Mouse (Mus musculus): Measurements from ENCODE around the gene Lin7c. TPM values are rescaled to one million over a fixed set of nuclear protein-coding genes. Genes with fewer than 3 reads are reported as not detected.

The Lin7c gene
- polyA plus RNA-seq (2012; rRNA removed) = 1.2 and 2.3 TPM in 2 replicates

DNA sequence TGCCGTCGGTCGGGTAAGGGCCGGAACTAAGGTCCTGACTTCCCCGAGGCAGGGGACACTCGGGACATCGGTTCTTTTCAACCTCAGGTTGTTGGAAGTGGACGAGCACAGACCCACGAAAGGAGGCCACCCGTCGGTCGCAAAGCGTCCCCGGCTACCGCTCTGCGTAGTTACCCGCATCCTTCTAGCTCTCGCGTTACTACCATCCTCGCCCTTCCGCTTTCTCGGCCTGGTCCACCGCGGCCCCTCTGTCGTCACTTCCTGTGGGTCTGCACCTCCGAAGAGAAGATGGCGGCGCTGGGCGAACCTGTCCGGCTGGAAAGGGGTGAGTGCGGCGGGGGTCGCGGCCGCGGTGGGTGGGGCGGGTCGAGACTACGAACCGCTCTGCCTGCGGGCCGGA, at the start of gene Lin7c:
Lin7c (plus strand) TSS at position 257 of the 400 bp plus-strand sequence.

DNA sequence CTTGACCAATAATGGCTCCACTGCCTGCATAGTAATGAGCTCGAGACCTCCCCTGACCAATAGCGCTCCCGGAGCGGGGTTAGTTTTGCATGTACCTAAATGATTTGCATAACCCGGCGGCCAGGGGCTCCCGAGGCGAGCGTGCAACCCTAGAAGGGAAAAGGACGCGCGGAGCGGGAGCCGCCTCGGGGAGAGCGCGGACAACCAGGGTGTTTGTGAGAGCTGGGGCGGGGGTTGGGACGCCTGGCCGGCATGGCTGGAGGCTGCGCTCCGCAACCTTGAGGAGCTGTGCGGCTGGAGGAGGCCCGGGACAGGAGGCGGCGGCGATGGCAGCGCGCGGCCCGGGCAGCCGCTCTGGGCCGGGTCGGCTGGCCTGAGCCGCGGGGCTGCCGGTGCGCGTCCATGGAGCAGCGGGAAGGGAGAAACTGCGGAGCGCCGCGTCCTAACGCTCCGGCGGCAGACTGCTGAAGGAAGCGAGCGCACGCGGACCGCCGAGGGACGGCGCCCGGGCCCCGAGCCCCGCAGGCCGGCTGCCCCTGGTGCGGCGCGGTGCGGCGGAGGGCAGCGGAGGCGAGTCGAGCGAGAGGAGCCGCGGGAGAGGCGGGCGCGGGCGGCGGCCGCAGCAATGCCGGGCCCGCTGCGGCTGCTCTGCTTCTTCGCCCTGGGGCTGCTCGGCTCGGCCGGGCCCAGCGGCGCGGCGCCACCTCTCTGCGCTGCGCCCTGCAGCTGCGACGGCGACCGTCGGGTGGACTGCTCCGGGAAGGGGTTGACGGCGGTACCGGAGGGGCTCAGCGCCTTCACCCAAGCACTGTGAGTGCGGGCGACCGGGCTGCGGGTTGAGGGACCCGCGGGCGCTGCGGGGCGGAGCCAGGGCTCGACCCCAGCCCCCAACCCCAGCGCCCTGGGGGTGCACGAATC, 27.1 kb downstream of the Lin7c start, which contains the start of gene Lgr4:
Lgr4 (plus strand) TSS at position 152 of the 918 bp plus-strand sequence.

Other genes with a start within 250 kb of the Lin7c start
- gene Bdnf, start 216.2 kb upstream of the Lin7c start, polyA plus RNA-seq (2012; rRNA removed) = 0.06 and 0.13 TPM in 2 replicates
- 9.1 and 9.8 TPM in 2 replicates for gene Lgr4, start 26.8 kb downstream of the Lin7c start, polyA plus RNA-seq (2012; rRNA removed)
- 4.0 and 7.0 TPM in 2 replicates for gene Ccdc34, start 127.0 kb downstream of the Lin7c start, polyA plus RNA-seq (2012; rRNA removed)